8 mouse cellular contexts compared by ENCODE assay signal in genomic region chr9:67559603-67560002, GRCm38 (mm10). TPM values are rescaled to one million over a fixed set of nuclear protein-coding genes. Genes with fewer than 3 reads are reported as not detected.
DNase-seq lines count a peak whose midpoint lies in the region; ATAC-seq and TF ChIP-seq lines count a peak whose summit lies in the region.

TSS of gene Tln2 (minus strand) at chr9:67559703.

- no peaks in the 10 kb centered on the region for H3K27me3 ChIP-seq in lung, embryonic 15.5 days
- no peaks in the 10 kb centered on the region for H3K27me3 ChIP-seq in lung, postnatal 0 days (replicated peaks; ENCODE audit: insufficient read depth, low read length)
- no peaks in the 10 kb centered on the region for H3K27me3 ChIP-seq in hindbrain, postnatal 0 days (ENCODE audit: insufficient read depth, low read length)
- no peaks in the 10 kb centered on the region for H3K27me3 ChIP-seq in neural tube, embryonic 12.5 days (replicated peaks)

- H3K9me3 ChIP-seq in lung, embryonic 15.5 days: no peaks in the 10 kb centered on the region
- H3K9me3 ChIP-seq in lung, postnatal 0 days (ENCODE audit: low read length): no peaks in the 10 kb centered on the region
- H3K9me3 ChIP-seq in hindbrain, postnatal 0 days (ENCODE audit: low read length): no peaks in the 10 kb centered on the region
- H3K9me3 ChIP-seq in neural tube, embryonic 12.5 days: 0 out of 2 replicates have a peak, but pooled peaks cover 4% of the 10 kb centered on the region

- no peak within 1 kb of the TSS for H3K27ac ChIP-seq in lung, embryonic 15.5 days
- H3K27ac ChIP-seq in lung, postnatal 0 days (ENCODE audit: low read length): no peak within 1 kb of the TSS
- no peak within 1 kb of the TSS for H3K27ac ChIP-seq in hindbrain, postnatal 0 days
- H3K27ac ChIP-seq in neural tube, embryonic 12.5 days: no peak within 1 kb of the TSS

- 81% methylated on average over 4 of the region's 4 CpGs for WGBS in lung, embryonic 15.5 days
- WGBS in lung, postnatal 0 days: 88% methylated on average over 4 of the region's 4 CpGs
- WGBS in hindbrain, postnatal 0 days: 94% methylated on average over 4 of the region's 4 CpGs
- WGBS in neural tube, embryonic 12.5 days: 88% methylated on average over 4 of the region's 4 CpGs

- no peak for ATAC-seq in lung, embryonic 15.5 days (ENCODE audit: borderline replicate concordance, extremely low read depth, low FRiP score, low TSS enrichment)
- ATAC-seq in lung, postnatal 0 days: no peak
- ATAC-seq in hindbrain, postnatal 0 days: no peak
- no peak for ATAC-seq in neural tube, embryonic 12.5 days (ENCODE audit: low FRiP score, low read depth)

- no peaks in the 10 kb centered on the region for H3K36me3 ChIP-seq in lung, embryonic 15.5 days
- no peaks in the 10 kb centered on the region for H3K36me3 ChIP-seq in lung, postnatal 0 days (ENCODE audit: insufficient read depth, low read length)
- peaks cover 6% of the 10 kb centered on the region; the same call in 1 of the 2 replicates for H3K36me3 ChIP-seq in hindbrain, postnatal 0 days (ENCODE audit: insufficient read depth, low read length)
- H3K36me3 ChIP-seq in neural tube, embryonic 12.5 days: no peaks in the 10 kb centered on the region; the same call in 1 of the 2 replicates

- H3K9ac ChIP-seq in lung, embryonic 15.5 days: no peak within 1 kb of the TSS
- no peak within 1 kb of the TSS for H3K9ac ChIP-seq in lung, postnatal 0 days (replicated peaks; ENCODE audit: low read depth)
- no peak within 1 kb of the TSS for H3K9ac ChIP-seq in hindbrain, postnatal 0 days (replicated peaks; ENCODE audit: low read length)
- H3K9ac ChIP-seq in neural tube, embryonic 12.5 days: no peak within 1 kb of the TSS

- no peak for DNase-seq in lung, postnatal 0 days (ENCODE audit: low spot score)
- no peak for DNase-seq in gastrocnemius, adult 8-10 months (ENCODE audit: low spot score in 2 of 2)
- no peak for DNase-seq in hindbrain, postnatal 0 days (ENCODE audit: low spot score)
- no peak for DNase-seq in testis, postnatal 14 days (ENCODE audit: low spot score)
- no peak for DNase-seq in adipocyte (ENCODE audit: low spot score)
- no peak for DNase-seq in lung, adult 18-20 months

- no peaks in the 10 kb centered on the region for H3K4me1 ChIP-seq in lung, embryonic 15.5 days
- H3K4me1 ChIP-seq in lung, postnatal 0 days (ENCODE audit: insufficient read depth, low read depth, low read length): no peaks in the 10 kb centered on the region
- no peaks in the 10 kb centered on the region for H3K4me1 ChIP-seq in hindbrain, postnatal 0 days (ENCODE audit: insufficient read depth, low read length)
- no peaks in the 10 kb centered on the region for H3K4me1 ChIP-seq in neural tube, embryonic 12.5 days

- H3K4me2 ChIP-seq in lung, embryonic 15.5 days: no peak within 1 kb of the TSS
- H3K4me2 ChIP-seq in lung, postnatal 0 days (replicated peaks; ENCODE audit: low read depth, low read length): no peak within 1 kb of the TSS
- H3K4me2 ChIP-seq in hindbrain, postnatal 0 days (ENCODE audit: low read depth, low read length): no peak within 1 kb of the TSS
- no peak within 1 kb of the TSS for H3K4me2 ChIP-seq in neural tube, embryonic 12.5 days (replicated peaks)

- H3K4me3 ChIP-seq in lung, embryonic 15.5 days: no peak within 1 kb of the TSS
- H3K4me3 ChIP-seq in lung, postnatal 0 days (ENCODE audit: low read depth, low read length): no peak within 1 kb of the TSS
- H3K4me3 ChIP-seq in hindbrain, postnatal 0 days (ENCODE audit: low read length): no peak within 1 kb of the TSS
- no peak within 1 kb of the TSS for H3K4me3 ChIP-seq in neural tube, embryonic 12.5 days

- TF ChIP-seq CTCF in lung, postnatal 0 days (IDR thresholded peaks at IDR 0.05): no peak
- TF ChIP-seq CTCF in hindbrain, postnatal 0 days (IDR thresholded peaks at IDR 0.05; ENCODE audit: low read depth): no peak

- TF ChIP-seq EP300 in lung, postnatal 0 days (IDR thresholded peaks at IDR 0.05): no peak

RNA-seq across cellular contexts. Expression of gene Tln2, which starts in this region (rescaled TPM):
- 13.7 and 14.1 TPM in 2 replicates for polyA plus RNA-seq in lung, embryonic 15.5 days (2015; fragmentation: Nextera tagmentation; extraction: Ambion mirVana)
- polyA plus RNA-seq in lung, postnatal 0 days (2015; fragmentation: Nextera tagmentation; extraction: Ambion mirVana): 9.9 and 11.5 TPM in 2 replicates
- total RNA-seq in gastrocnemius, adult 8-10 months (2022): 10 to 100 TPM; 70.6 to 93.7 (median 76.7) TPM
- total RNA-seq in hindbrain, postnatal 0 days (2014; rRNA removed): 71.1 and 72.8 TPM in 2 replicates
- polyA plus RNA-seq in hindbrain, postnatal 0 days (2015; fragmentation: Nextera tagmentation; extraction: Ambion mirVana): 51.8 and 59.3 TPM in 2 replicates
- 19.0 and 23.4 TPM in 2 replicates for polyA plus RNA-seq in neural tube, embryonic 12.5 days (2016; fragmentation: Nextera tagmentation; extraction: Ambion mirVana)
